24 mouse cellular contexts compared by ENCODE assay signal in genomic region chr3:94434305-94434704, GRCm38 (mm10). TPM values are rescaled to one million over a fixed set of nuclear protein-coding genes. Genes with fewer than 3 reads are reported as not detected.
DNase-seq lines count a peak whose midpoint lies in the region; ATAC-seq and TF ChIP-seq lines count a peak whose summit lies in the region.
"Had no signal": no experiment of that assay in that cellular context is flagged by ENCODE, and none has a peak within 500 bp of the region (broad histone marks: within the 10 kb centered on the region; RNA-seq: fewer than 3 reads in every experiment).

No protein-coding gene starts in this region.

- H3K4me3 ChIP-seq in liver, adult 2 months (ENCODE audit: insufficient read depth, low read depth, low read length): 0 out of 2 replicates have a peak overlapping the region, but pooled peaks have one; percentile 15
- H3K4me3 ChIP-seq in liver, embryonic 16.5 days (ENCODE audit: low read depth, low read length): no peak overlapping the region
- H3K4me3 ChIP-seq: embryonic facial prominence, embryonic 13.5 days; forebrain, embryonic 12.5 days; heart, embryonic 13.5 days; hindbrain, embryonic 12.5 days had no signal

- no peaks in the 10 kb centered on the region for H3K36me3 ChIP-seq in liver, adult 2 months (ENCODE audit: control insufficient read depth, insufficient read depth, low read length)
- no peaks in the 10 kb centered on the region for H3K36me3 ChIP-seq in liver, embryonic 16.5 days (ENCODE audit: control insufficient read depth, insufficient read depth)
- H3K36me3 ChIP-seq: embryonic facial prominence, embryonic 13.5 days; G1E; heart, embryonic 13.5 days had no signal

- no peak overlapping the region for H3K9ac ChIP-seq in liver, adult 2 months (ENCODE audit: low read depth, low read length)
- H3K9ac ChIP-seq in liver, embryonic 16.5 days (ENCODE audit: low read depth, low read length): no peak overlapping the region
- H3K9ac ChIP-seq: embryonic facial prominence, embryonic 13.5 days; forebrain, embryonic 12.5 days; heart, embryonic 13.5 days; hindbrain, embryonic 12.5 days had no signal

- ATAC-seq in liver, embryonic 16.5 days (ENCODE audit: low read depth): peak; percentile 66
- ATAC-seq: CD4-positive, CD25-positive, alpha-beta regulatory T cell, adult 4 months; forebrain, embryonic 16.5 days; hindbrain, embryonic 16.5 days had no signal

- H3K27me3 ChIP-seq in liver, adult 2 months (ENCODE audit: control insufficient read depth, insufficient read depth, low read length): no peaks in the 10 kb centered on the region
- H3K27me3 ChIP-seq in liver, embryonic 16.5 days (ENCODE audit: control insufficient read depth, insufficient read depth, low read depth, low read length): no peaks in the 10 kb centered on the region
- H3K27me3 ChIP-seq: embryonic facial prominence, embryonic 13.5 days; forebrain, embryonic 12.5 days; heart, embryonic 13.5 days; hindbrain, embryonic 12.5 days had no signal

- H3K4me1 ChIP-seq in liver, adult 2 months (ENCODE audit: control insufficient read depth, insufficient read depth, low read length): peaks cover 6% of the 10 kb centered on the region
- H3K4me1 ChIP-seq in liver, embryonic 16.5 days (ENCODE audit: control insufficient read depth, low read depth, low read length): no peaks in the 10 kb centered on the region; the same call in 1 of the 2 replicates
- H3K4me1 ChIP-seq: embryonic facial prominence, embryonic 13.5 days; forebrain, embryonic 12.5 days; heart, embryonic 13.5 days; hindbrain, embryonic 12.5 days had no signal

- WGBS in liver, adult 2 months: 28% methylated on average over 2 of the region's 2 CpGs
- 63% methylated on average over 2 of the region's 2 CpGs for WGBS in liver, embryonic 16.5 days (ENCODE audit: insufficient replicate concordance)

- TF ChIP-seq CTCF in liver, adult 2 months (IDR thresholded peaks at IDR 0.05; ENCODE audit: low read depth, low read length): no peak

- no peak overlapping the region for H3K4me2 ChIP-seq in liver, embryonic 16.5 days (ENCODE audit: low read depth, low read length)
- H3K4me2 ChIP-seq: embryonic facial prominence, embryonic 13.5 days; forebrain, embryonic 12.5 days; heart, embryonic 13.5 days; hindbrain, embryonic 12.5 days had no signal

- H3K79me2 ChIP-seq in liver, adult 2 months (ENCODE audit: control insufficient read depth, insufficient read depth, low read length): no peaks in the 10 kb centered on the region

- peak overlapping the region; percentile 79 for H3K27ac ChIP-seq in liver, adult 2 months (replicated peaks; ENCODE audit: insufficient read depth, low read depth, low read length)
- peak overlapping the region; percentile 76 for H3K27ac ChIP-seq in liver, embryonic 16.5 days (ENCODE audit: low read length)
- H3K27ac ChIP-seq: embryonic facial prominence, embryonic 13.5 days; forebrain, embryonic 12.5 days; heart, embryonic 13.5 days; hindbrain, embryonic 12.5 days had no signal

- H3K9me3 ChIP-seq in liver, embryonic 16.5 days (replicated peaks; ENCODE audit: control insufficient read depth, low read length): no peaks in the 10 kb centered on the region
- H3K9me3 ChIP-seq: embryonic facial prominence, embryonic 13.5 days; forebrain, embryonic 12.5 days; G1E; heart, embryonic 13.5 days; hindbrain, embryonic 12.5 days had no signal

- DNase-seq in heart, adult 11 months: peak; percentile 16
- no peak for DNase-seq in heart, postnatal 10 days
- peak; percentile 92 for DNase-seq in liver, adult 2 months (ENCODE audit: extremely low read depth, low read depth, low spot score)
- DNase-seq in liver: no peak
- no peak for DNase-seq in cerebellum, postnatal 10 days
- DNase-seq in right cerebral cortex, postnatal 10 days (ENCODE audit: low spot score in 2 of 2): no peak
- DNase-seq: adrenal gland, adult 8-10 months; adrenal gland, postnatal 36 days; B cell, adult 2 months; cerebellum, adult 11 months; cerebellum, adult 9-10 months; cerebellum, postnatal 36 days; gastrocnemius, postnatal 14 days; heart, postnatal 4 days had no signal

- intact Hi-C loops in heart, postnatal 10 days (cut with DNase I): no loop called here

- TF ChIP-seq POLR2A in liver, adult 2 months (IDR thresholded peaks at IDR 0.05; ENCODE audit: extremely low read depth, insufficient read depth, low read length): no peak

RNA-seq across cellular contexts. Expression of gene Mrpl9, which starts 8.8 kb away (rescaled TPM):
- total RNA-seq in heart, postnatal 10 days (2021): 10 to 100 TPM; 66.1 to 66.4 TPM
- 44.6 and 45.9 TPM in 2 replicates for total RNA-seq in liver, adult 2 months (2014; rRNA removed)
- polyA plus RNA-seq in liver, adult 2 months (2012; rRNA removed): 31.1 and 31.8 TPM in 2 replicates
- polyA plus RNA-seq in liver, embryonic 16.5 days (2015; fragmentation: Nextera tagmentation; extraction: Ambion mirVana): 33.5 and 33.8 TPM in 2 replicates

RNA-seq across cellular contexts. Expression of gene Oaz3, which starts 9.4 kb away (rescaled TPM):
- not detected for total RNA-seq in heart, postnatal 10 days (2021)
- total RNA-seq in liver, adult 2 months (2014; rRNA removed): 0.37 TPM in 1 of 2 replicates, not detected in the other
- 0.15 and 0.43 TPM in 2 replicates for polyA plus RNA-seq in liver, adult 2 months (2012; rRNA removed)
- polyA plus RNA-seq in liver, embryonic 16.5 days (2015; fragmentation: Nextera tagmentation; extraction: Ambion mirVana): 0.26 and 0.32 TPM in 2 replicates
- total RNA-seq: adrenal gland, adult 8-10 months; adrenal gland, postnatal 36 days; gastrocnemius, adult 18-20 months; gastrocnemius, postnatal 14 days; heart, postnatal 4 days had no signal
- polyA plus RNA-seq: embryonic facial prominence, embryonic 13.5 days; G1E had no signal

RNA-seq across cellular contexts. Expression of gene Tdrkh, which starts 21.2 kb away (rescaled TPM):
- 1 to 10 TPM; 6.2 to 6.3 TPM for total RNA-seq in heart, postnatal 10 days (2021)
- 1.5 and 1.8 TPM in 2 replicates for total RNA-seq in liver, adult 2 months (2014; rRNA removed)
- polyA plus RNA-seq in liver, adult 2 months (2012; rRNA removed): 0.22 and 0.66 TPM in 2 replicates
- polyA plus RNA-seq in liver, embryonic 16.5 days (2015; fragmentation: Nextera tagmentation; extraction: Ambion mirVana): 8.1 and 9.6 TPM in 2 replicates
- polyA plus RNA-seq: G1E had no signal

RNA-seq across cellular contexts. Expression of gene Lingo4, which starts 36.0 kb away (rescaled TPM):
- total RNA-seq in heart, postnatal 10 days (2021): under 1 TPM; 0.07 to 0.10 TPM
- total RNA-seq in liver, adult 2 months (2014; rRNA removed): 0.20 and 0.37 TPM in 2 replicates
- polyA plus RNA-seq in liver, adult 2 months (2012; rRNA removed): 0.12 and 0.16 TPM in 2 replicates
- polyA plus RNA-seq in liver, embryonic 16.5 days (2015; fragmentation: Nextera tagmentation; extraction: Ambion mirVana): 0.06 TPM in 2 replicates
- polyA plus RNA-seq: G1E had no signal

RNA-seq across cellular contexts. Expression of gene Celf3, which starts 43.8 kb away (rescaled TPM):
- not detected for total RNA-seq in heart, postnatal 10 days (2021)
- total RNA-seq in liver, adult 2 months (2014; rRNA removed): not detected in 2 replicates
- 0.05 TPM in 1 of 2 replicates, not detected in the other for polyA plus RNA-seq in liver, adult 2 months (2012; rRNA removed)
- 0.18 and 0.33 TPM in 2 replicates for polyA plus RNA-seq in liver, embryonic 16.5 days (2015; fragmentation: Nextera tagmentation; extraction: Ambion mirVana)
- total RNA-seq: G1E; gastrocnemius, adult 18-20 months; gastrocnemius, postnatal 14 days had no signal
- polyA plus RNA-seq: G1E had no signal

Comparison
In these comparisons a context has a peak if more than half of its experiments do, and no peak if none do; other contexts are left out.
1. DNase-seq: peak in heart, adult 11 months (single experiment) and liver, adult 2 months (single experiment); none in heart, postnatal 10 days (0 of 2), liver (single experiment), cerebellum, postnatal 10 days (0 of 2) and right cerebral cortex, postnatal 10 days (0 of 2).